Mouse (Mus musculus) kidney, adult 2 months (tissue): ENCODE data around the gene Atp1a1.

Experiments used
- CTCF ChIP-seq: fragments of 200-500 bp; conservative IDR thresholded peaks from 2 replicates; pipeline ENCODE4 v1.5.1; 2011; ENCODE audit warnings: low read depth, mild to moderate bottlenecking, control low read depth, low read length, moderate library complexity, mixed read lengths; ENCODE audit not compliant: insufficient read depth, insufficient read length
- POLR2A ChIP-seq: fragments of 200-500 bp; IDR thresholded peaks from one replicate; pipeline ENCODE4 v1.6.1; 2011; ENCODE audit warnings: low read depth, low read length, control low read depth

GRCm38 (mm10) chr3:101615856-101616255, 11.4 kb upstream of the Atp1a1 start:
- TF ChIP-seq CTCF = no peak
- no peak for TF ChIP-seq POLR2A
